Mouse (Mus musculus): ENCODE results near the gene Spata46.

GRCm38 (mm10) chr1:170292239-170292951 is 16.2 kb upstream of the Spata46 start:
- TF ChIP-seq CHD2 (IDR thresholded peaks at IDR 0.05; ENCODE audit: low read depth, low read length) (no peak), ZNF384 (IDR thresholded peaks at IDR 0.05; ENCODE audit: low read depth, low read length) (no peak), HCFC1 (IDR thresholded peaks at IDR 0.05; ENCODE audit: borderline replicate concordance, insufficient read depth, low read length) (no peak), MAFK (IDR thresholded peaks at IDR 0.05; ENCODE audit: insufficient read depth, low read depth, low read length) (no peak)

Data from ES-E14 (cell line).